Mouse (Mus musculus): ENCODE measurements at regions not wholly inside any gene's neighbourhood (a gene's known extent, or its start where the extent isn't known, plus 50 kb on each side); places are given as distances from the start of the nearest gene placed in this dataset.

DNA sequence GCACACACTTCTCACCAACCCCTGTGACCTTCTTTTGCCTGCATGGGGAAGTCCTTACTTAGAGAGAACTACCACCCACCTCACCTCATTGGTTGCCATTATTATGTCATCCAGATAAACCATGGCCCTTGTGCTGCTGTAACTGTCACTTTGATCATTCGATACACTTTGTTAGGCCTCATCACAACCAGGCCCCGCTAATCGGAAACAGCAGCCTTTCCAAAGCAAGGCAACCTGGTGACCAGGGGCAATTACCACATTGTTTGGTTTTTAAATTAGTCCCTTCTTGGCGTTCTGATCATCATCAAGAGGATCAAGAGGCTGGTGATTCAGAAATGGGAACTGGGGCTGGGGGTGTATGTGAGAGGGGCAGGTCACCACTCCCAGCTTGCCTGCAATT lies 208.9 kb upstream of the Meis1 start:
- no peak for TF ChIP-seq POLR2A (IDR thresholded peaks at IDR 0.05; ENCODE audit: borderline replicate concordance, extremely low read depth, insufficient read depth, insufficient read length)
- ATAC-seq (ENCODE audit: low FRiP score, low read depth) = no peak
- Histone ChIP-seq H3K4me1 (ENCODE audit: control insufficient read depth, insufficient read depth, low read length) (peaks cover 5% of the 10 kb centered on the region; the same call in 1 of the 2 replicates), H3K9ac (ENCODE audit: low read depth, low read length, severe bottlenecking) (no peak overlapping the region), H3K4me2 (replicated peaks; ENCODE audit: low read depth, low read length, severe bottlenecking) (no peak overlapping the region), H3K9me3 (ENCODE audit: control insufficient read depth, low read length) (no peaks in the 10 kb centered on the region), H3K27ac (replicated peaks; ENCODE audit: low read depth, low read length) (no peak overlapping the region), H3K27me3 (ENCODE audit: control insufficient read depth, insufficient read depth, low read length) (no peaks in the 10 kb centered on the region), H3K4me3 (replicated peaks; ENCODE audit: low read length) (no peak overlapping the region), H3K36me3 (ENCODE audit: control insufficient read depth, insufficient read depth, low read length) (no peaks in the 10 kb centered on the region)
- 22% methylated on average over 4 of the region's 4 CpGs for WGBS
- no peak for DNase-seq (ENCODE audit: low spot score)

DNA sequence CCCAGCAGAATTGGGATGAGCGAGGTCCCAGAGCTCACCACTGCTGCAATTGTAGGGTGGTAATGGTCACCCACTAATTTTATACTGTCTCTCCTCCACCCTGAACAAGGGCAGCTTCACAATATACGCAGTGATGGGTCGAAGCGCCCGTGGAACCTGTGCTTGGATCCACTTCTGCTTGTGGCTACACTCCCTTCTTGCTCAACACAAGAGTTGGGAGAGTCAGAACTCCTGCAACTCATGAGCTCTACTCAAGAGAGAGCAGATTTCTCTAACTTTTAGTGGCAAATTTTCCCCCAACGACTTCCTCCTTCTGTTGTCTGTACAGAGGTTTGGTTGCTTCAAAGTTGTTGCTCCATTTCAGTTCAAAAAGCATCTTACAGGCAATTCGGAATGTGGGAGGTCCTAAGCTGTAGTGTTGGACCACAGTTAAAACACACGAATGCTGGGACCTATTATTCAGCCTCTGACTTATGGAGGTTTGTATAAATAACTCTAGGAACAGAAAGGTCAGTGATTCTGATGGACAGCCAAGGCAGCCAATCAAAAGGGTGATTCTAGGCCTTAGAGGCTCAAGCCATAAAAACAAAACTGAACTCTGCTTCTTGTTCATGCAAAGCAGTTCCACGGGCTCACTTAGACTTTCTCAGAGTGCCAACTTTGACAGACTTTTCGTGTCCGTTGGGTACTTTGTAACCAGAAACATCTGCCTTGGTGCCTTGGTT lies 227.8 kb upstream of the Meis1 start:
- Histone ChIP-seq H3K27ac (replicated peaks; ENCODE audit: low read depth, low read length) (no peak overlapping the region), H3K9ac (ENCODE audit: low read depth, low read length, severe bottlenecking) (no peak overlapping the region), H3K27me3 (ENCODE audit: control insufficient read depth, insufficient read depth, low read length) (no peaks in the 10 kb centered on the region), H3K9me3 (ENCODE audit: control insufficient read depth, low read length) (no peaks in the 10 kb centered on the region), H3K4me1 (ENCODE audit: control insufficient read depth, insufficient read depth, low read length) (no peaks in the 10 kb centered on the region), H3K4me2 (replicated peaks; ENCODE audit: low read depth, low read length, severe bottlenecking) (no peak overlapping the region), H3K4me3 (replicated peaks; ENCODE audit: low read length) (no peak overlapping the region), H3K36me3 (ENCODE audit: control insufficient read depth, insufficient read depth, low read length) (no peaks in the 10 kb centered on the region)
- ATAC-seq (ENCODE audit: low FRiP score, low read depth) (no peak), DNase-seq (ENCODE audit: low spot score) (no peak)
- 82% methylated on average over 11 of the region's 11 CpGs for WGBS
- no peak for TF ChIP-seq POLR2A (IDR thresholded peaks at IDR 0.05; ENCODE audit: borderline replicate concordance, extremely low read depth, insufficient read depth, insufficient read length)

DNA sequence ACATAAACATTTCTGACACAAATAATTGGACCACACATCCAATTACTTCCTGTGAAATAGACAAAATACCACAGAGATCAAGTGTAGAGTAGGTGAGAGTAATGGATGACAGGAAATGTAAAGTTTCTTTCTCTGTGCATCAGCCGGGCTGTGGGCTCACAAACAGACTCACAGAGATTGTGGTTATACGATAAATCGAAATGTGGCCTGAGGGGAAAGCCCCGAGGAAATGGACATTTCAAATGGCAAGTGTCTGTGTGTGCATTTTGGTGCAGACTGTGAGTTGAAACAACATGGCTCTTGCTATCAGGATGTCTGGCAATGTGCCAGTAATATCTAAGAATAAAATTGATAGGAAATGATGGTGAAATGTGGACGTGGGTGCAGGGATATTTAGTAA lies 234.8 kb upstream of the Meis1 start:
- Histone ChIP-seq H3K36me3 (ENCODE audit: control insufficient read depth, insufficient read depth, low read length) (no peaks in the 10 kb centered on the region), H3K9me3 (ENCODE audit: control insufficient read depth, low read length) (no peaks in the 10 kb centered on the region), H3K27me3 (ENCODE audit: control insufficient read depth, insufficient read depth, low read length) (no peaks in the 10 kb centered on the region), H3K4me2 (replicated peaks; ENCODE audit: low read depth, low read length, severe bottlenecking) (no peak overlapping the region), H3K4me3 (replicated peaks; ENCODE audit: low read length) (no peak overlapping the region), H3K9ac (ENCODE audit: low read depth, low read length, severe bottlenecking) (no peak overlapping the region), H3K27ac (replicated peaks; ENCODE audit: low read depth, low read length) (no peak overlapping the region), H3K4me1 (ENCODE audit: control insufficient read depth, insufficient read depth, low read length) (no peaks in the 10 kb centered on the region)
- ATAC-seq (ENCODE audit: low FRiP score, low read depth) = no peak
- DNase-seq (ENCODE audit: low spot score) = no peak
- 63% methylated on average over 5 of the region's 5 CpGs for WGBS
- no peak for TF ChIP-seq POLR2A (IDR thresholded peaks at IDR 0.05; ENCODE audit: borderline replicate concordance, extremely low read depth, insufficient read depth, insufficient read length)

DNA sequence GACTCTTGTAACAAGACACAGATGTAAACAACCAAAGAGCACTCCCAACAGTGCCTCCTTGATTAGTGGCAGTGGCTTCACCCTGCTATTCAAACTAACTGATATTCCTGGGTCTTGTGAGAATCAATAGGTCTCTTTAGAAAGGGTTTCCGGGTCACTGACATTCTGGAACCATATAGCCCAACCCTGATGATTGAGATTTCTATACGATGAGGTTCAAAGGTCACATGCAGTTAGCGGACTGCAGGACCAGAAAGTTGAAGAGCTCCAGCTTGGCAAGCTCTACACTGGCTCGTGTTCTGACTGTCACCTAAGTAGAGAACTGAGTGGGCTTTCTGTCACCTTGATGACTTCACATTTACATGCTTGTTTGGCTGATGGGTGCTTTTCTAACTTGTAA lies 235.4 kb upstream of the Meis1 start:
- no peak overlapping the region for H3K4me2 ChIP-seq (replicated peaks; ENCODE audit: low read depth, low read length, severe bottlenecking)
- no peaks in the 10 kb centered on the region for H3K27me3 ChIP-seq (ENCODE audit: control insufficient read depth, insufficient read depth, low read length)
- H3K9ac ChIP-seq (ENCODE audit: low read depth, low read length, severe bottlenecking) = no peak overlapping the region
- WGBS = 68% methylated on average over 4 of the region's 4 CpGs
- no peak overlapping the region for H3K27ac ChIP-seq (replicated peaks; ENCODE audit: low read depth, low read length)
- TF ChIP-seq POLR2A (IDR thresholded peaks at IDR 0.05; ENCODE audit: borderline replicate concordance, extremely low read depth, insufficient read depth, insufficient read length) = no peak
- no peak for ATAC-seq (ENCODE audit: low FRiP score, low read depth)
- no peaks in the 10 kb centered on the region for H3K36me3 ChIP-seq (ENCODE audit: control insufficient read depth, insufficient read depth, low read length)
- H3K9me3 ChIP-seq (ENCODE audit: control insufficient read depth, low read length) = no peaks in the 10 kb centered on the region
- H3K4me1 ChIP-seq (ENCODE audit: control insufficient read depth, insufficient read depth, low read length) = no peaks in the 10 kb centered on the region
- no peak overlapping the region for H3K4me3 ChIP-seq (replicated peaks; ENCODE audit: low read length)
- DNase-seq (ENCODE audit: low spot score) = no peak

DNA sequence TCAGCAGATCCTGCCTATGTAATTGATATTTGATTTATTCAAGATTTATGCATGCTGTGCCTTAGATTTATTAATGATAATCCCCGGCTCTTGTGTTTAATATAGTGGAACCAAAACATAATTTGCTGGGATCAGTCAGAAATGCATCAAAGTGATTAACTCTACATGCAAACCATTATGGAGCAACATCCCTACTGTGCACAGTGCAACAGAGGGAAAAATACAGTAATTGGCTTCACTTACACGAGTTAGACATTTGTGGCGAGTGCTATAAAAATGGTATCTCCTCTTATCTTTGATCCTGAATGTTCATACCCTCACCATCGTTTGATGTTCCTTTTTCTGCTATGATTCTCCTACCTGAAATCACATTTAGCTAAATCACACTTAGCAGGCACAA lies 238.8 kb upstream of the Meis1 start:
- no peak for TF ChIP-seq POLR2A (IDR thresholded peaks at IDR 0.05; ENCODE audit: borderline replicate concordance, extremely low read depth, insufficient read depth, insufficient read length)
- Histone ChIP-seq H3K9me3 (ENCODE audit: control insufficient read depth, low read length) (no peaks in the 10 kb centered on the region), H3K4me2 (replicated peaks; ENCODE audit: low read depth, low read length, severe bottlenecking) (no peak overlapping the region), H3K36me3 (ENCODE audit: control insufficient read depth, insufficient read depth, low read length) (no peaks in the 10 kb centered on the region), H3K27ac (replicated peaks; ENCODE audit: low read depth, low read length) (no peak overlapping the region), H3K27me3 (ENCODE audit: control insufficient read depth, insufficient read depth, low read length) (no peaks in the 10 kb centered on the region), H3K4me1 (ENCODE audit: control insufficient read depth, insufficient read depth, low read length) (no peaks in the 10 kb centered on the region), H3K4me3 (replicated peaks; ENCODE audit: low read length) (no peak overlapping the region), H3K9ac (ENCODE audit: low read depth, low read length, severe bottlenecking) (no peak overlapping the region)
- DNase-seq (ENCODE audit: low spot score) (no peak), ATAC-seq (ENCODE audit: low FRiP score, low read depth) (no peak)
- 66% methylated on average over 4 of the region's 4 CpGs for WGBS
